Mouse (Mus musculus) duodenum, adult 2 months (tissue): ENCODE measurements around the gene Bloc1s6. TPM values are rescaled to one million over a fixed set of nuclear protein-coding genes. Genes with fewer than 3 reads are reported as not detected.

Experiments
- polyA plus RNA-seq: library from polyadenylated mRNA; depleted of rRNA; stranded (reverse); fragments of >200 nt; gene quantifications from 2 replicates; pipeline ENCODE4 v1.2.3, GENCODE M21; 2012; ENCODE audit warnings: low replicate concordance; rRNA removed

Gene Bloc1s6
- 19.0 and 73.8 TPM in 2 replicates for polyA plus RNA-seq

GRCm38 (mm10) chr2:122737894-122738830 lies at the start of gene Bloc1s6:
TSS of gene Bloc1s6 (plus strand) at chr2:122738503.

DNA sequence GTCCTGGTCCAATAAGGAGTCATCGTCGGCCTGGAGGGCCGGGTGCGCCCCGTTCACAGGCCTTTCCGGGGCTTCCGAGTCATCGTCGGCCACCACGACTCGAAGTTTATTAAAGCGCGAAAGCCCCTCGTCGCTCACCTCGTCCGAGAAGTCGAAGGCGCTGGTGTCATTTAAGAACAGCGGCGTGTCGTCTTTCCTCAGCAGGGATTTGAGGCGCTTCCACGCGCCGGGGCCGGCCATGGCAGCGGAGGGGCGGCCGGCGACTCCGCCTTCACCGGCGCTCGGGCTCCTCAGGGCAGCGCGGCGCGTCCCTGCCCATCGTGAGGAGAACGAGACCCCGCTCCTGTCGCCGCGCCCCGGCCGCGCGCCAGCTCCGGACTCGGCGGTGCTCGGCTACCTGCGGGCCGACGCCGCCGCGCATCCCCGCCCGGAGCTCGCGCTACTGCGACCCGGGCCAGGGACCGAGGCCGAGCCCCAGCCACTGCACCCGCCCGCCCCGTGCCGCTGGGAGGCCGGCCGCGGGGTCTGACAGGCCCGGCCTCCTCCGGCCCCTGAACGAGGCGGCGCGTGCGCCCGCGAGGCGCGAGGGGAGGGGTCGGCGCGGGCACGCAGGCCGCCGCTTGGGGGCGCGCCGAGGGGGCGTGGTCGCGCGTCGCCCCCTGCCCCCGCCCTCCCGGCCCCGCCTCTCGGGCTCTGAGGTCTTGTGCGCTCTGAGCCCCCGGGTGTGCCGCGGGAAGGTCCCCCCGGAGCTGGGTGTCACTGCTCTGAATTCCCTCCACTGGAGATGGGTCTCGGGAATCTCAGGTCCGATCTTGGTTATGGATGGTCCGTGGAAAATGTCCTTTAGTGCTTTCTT lies 35.9 kb upstream of the Bloc1s6 start, which contains the start of gene Slc30a4:
Gene Slc30a4, minus strand, starts transcription at position 483 of the 856 bp plus-strand sequence.

DNA sequence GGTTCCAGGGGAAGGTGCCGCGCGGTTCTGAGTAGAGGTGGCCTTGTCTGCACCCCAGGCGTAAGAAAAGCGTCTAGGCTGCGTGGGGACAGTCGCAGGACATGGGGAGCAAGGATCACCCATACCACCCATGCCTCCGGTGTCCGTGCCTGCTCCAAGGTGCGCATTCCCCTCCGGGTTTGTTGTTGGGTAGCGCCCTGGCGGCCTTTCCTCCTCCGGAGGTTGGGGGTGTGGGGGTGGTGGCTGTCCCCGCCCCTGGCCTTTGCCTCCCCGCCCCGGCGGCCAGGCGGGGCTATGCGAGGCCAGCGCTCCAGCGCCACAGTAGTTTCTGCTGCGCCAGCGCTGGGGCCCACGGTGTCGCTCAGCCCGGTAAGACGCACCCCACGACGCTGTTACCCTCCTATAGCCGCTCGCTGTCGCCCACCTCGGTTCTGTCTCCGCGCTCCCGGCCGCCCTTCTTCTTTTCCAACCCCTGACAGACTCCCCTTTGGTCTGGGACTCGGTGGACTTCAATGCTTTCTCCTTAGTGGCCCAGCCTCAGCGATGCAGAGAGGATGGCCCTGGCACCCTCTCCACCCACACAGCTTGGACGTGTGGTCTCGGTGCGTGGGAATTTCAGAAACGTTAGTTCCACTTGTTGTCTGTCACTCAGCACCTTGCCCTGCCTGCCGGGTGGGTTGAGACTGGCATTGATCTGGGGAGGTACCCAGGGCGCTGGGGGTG lies 26.9 kb downstream of the Bloc1s6 start, which contains the start of gene Sqor:
Gene Sqor, plus strand, starts transcription at position 167 of the 723 bp plus-strand sequence.

Other genes with a start within 250 kb of the Bloc1s6 start
- gene Gatm, start 127.2 kb upstream of the Bloc1s6 start, polyA plus RNA-seq: 1.8 and 3.9 TPM in 2 replicates
- 3.2 and 6.9 TPM in 2 replicates for gene AA467197, start 101.5 kb upstream of the Bloc1s6 start, polyA plus RNA-seq
- 2.9 and 3.0 TPM in 2 replicates for gene Slc30a4, start 35.8 kb upstream of the Bloc1s6 start, polyA plus RNA-seq
- gene Sqor, start 26.7 kb downstream of the Bloc1s6 start, polyA plus RNA-seq: 36.2 and 38.1 TPM in 2 replicates